Mouse (Mus musculus): Measurements from ENCODE around the gene Cobl. TPM values are rescaled to one million over a fixed set of nuclear protein-coding genes. Genes with fewer than 3 reads are reported as not detected.

Cobl gene
- total RNA-seq (2021): 10 to 100 TPM in 1 of 2 experiments, 1 to 10 TPM in 1; 9.1 to 16.1 TPM
- long read RNA-seq, experiment 1, partial matches to known transcripts: 1 of 3 reads
- long read RNA-seq, experiment 1, other reads (novel, unspliced or antisense): 2 of 3 reads
- long read RNA-seq, experiment 2, partial matches to known transcripts: 0 of 3 reads
- long read RNA-seq, experiment 2, other reads (novel, unspliced or antisense): 3 of 3 reads

DNA sequence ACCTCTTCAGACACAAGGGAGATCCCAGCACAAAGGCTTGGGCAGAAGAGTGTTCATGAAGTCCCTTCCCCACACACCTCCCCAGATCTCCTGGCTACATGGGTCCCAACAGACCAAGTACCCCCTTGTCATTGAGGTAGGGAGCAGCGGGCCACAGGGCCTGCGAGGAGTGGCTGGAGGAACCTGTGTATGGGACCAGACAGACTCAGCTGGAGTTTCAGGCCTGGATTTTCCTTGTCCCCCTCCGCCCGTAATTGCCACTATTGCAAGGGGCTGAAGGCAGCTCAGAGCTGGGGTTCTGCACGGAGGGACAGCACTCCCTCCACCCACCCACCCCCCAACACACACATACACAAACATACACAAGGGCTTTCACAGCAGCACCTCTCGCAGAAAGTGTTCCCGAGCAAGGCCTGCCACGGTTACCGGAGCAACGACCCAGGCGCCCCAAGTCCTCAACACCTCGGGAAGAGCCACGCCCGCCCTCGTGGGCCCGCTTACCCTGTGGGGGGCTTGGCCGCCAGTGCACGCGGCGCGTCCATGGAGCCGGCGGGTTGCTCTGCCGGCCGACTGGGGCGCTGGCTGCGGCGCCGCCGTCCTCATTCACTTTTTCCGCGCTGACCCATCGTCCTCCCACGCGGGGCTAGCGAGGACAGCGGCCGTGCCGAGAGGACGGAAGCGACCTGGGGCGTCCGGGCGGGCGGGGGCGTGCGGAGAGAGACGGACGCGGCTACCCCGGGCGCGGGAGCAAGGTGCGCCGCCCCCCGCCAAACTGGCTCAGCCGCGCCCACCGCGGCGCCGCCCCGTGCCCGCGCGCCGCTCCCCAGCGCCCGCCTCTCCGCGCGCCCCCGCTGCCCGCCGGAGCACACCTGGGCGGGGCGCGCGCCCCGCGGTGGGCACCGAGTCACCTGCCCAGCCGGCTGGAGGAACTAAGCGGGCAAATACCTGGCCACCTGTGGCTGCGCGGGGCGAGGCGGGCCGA, at the start of gene Cobl:
Gene Cobl, minus strand, starts transcription at position 780 of the 982 bp plus-strand sequence.
- peak; percentile 47 for DNase-seq

DNA sequence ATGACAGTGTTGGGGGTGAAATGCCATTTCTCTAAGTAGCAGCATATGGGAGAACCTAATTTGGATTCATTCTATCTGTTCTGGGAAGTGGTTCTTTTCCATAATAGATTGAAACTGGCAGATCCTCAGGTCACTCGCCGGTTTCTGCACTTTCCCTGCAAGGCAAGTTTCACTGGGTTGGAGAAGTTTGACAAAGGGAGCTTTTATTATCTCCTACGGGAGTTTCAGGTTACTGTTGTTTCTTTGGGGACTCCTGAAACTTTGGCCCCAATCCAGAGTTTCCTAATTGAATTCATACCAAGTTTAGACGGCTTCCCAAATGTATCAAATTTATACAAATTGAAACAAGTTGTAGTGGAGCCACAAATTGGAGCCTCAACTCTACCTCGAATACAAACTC, 49.0 kb upstream of the Cobl start:
- DNase-seq: no peak

DNA sequence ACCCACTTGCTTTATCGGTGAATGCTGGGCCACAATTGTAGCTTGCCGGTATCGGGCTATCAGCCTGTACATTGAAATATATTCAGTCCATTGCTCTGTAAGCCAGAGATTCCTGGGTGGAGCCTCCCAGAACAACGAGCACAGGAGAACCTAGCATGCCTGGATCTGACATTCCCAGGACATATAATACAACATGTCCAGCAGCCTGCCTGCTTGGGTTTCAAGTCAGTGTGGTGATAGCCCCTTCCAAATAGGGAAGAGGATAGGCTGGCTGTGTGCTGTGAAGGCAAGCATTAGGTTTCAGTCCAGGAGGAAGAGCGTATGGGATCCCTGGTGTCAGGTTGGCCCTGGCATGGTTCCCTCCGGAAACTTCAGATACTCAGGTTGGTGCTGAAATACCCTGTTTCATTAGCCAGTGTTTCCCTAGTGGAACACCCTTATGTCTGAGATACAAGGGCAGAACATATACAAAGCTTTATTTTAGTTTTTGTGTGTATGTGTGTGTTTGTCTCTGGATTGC, 41.7 kb upstream of the Cobl start:
- DNase-seq: no peak

DNA sequence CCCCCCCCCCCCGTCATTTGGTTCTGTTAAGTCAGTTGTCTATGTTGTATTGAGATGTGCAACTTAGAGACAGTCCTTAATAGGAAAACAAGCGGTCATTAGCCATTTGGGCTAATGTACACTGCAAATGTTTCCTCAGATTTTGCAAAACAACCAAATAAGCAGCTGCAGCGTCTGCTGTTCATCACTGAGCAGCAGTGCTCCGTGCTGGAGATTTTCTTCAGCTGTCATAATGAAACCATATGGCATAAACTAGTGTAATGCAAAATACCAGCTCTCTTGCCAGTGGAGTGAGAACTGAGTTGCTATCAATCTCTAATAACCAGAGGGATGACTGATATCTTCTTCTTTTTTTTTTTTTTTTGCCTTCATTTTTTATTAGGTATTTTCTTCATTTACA, 39.0 kb upstream of the Cobl start:
- no peak for DNase-seq

DNA sequence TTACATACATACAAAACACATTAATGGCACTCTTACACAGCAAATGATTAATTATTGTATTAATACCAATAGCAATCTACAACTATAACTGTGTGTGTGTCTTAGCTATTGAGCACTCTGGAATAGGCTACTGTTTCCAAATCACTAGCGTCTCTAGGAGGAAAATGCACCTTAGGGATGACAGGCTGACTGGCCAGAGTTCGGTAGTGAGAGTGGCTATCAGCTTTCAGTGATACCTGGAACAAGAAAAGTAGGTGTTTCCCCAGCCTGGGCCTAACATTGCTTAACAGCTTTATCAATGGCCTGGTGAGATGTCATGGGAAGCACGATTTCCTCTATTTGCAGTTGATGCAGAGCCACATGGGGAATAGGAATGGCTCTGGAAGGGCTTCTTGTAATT, 37.0 kb upstream of the Cobl start:
- DNase-seq: no peak

DNA sequence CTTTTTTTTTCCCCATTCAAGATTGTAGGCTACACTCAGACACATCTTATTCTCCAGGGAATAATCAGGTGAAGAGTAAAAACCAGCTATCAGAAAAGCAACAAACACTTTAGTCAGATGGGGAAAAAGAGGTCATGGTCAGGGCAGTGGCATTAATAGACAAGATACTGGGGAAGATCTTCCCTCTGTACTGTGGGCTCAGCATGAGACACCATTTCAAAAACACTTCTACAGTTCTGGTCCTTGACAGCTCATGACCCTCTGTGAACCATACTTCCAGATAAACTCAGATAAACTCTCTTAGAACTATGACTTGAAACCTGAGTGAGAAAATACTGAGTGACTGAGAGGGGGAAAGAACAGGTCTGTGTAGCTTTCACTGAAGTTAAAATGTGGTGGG, 29.0 kb upstream of the Cobl start:
- no peak for DNase-seq

DNA sequence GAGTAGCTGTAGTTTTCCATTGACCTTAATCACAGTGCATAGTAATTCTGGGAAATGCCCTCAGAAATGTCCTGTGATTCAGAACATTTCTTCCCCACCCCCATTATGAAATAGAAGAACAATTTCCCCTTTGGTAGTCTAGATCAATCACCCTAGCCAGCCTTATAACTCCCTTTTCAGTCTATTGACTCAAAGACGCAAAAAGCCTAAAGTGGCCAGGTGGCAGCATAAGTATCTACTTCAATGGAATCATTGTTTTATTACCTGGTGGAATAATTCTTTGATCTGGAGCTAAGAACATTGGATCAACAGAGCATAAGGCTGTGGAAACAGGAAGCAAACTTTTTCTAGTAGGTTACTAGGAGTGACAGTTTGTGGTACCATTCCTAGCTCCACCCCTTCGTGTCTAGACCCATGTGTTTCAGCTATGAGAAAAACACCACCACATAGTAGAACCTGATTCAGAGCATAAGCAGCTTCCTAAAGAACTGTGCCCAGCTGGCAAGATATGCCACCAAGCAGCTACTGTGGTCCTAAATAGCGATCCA, 15.2 kb upstream of the Cobl start:
- DNase-seq: no peak

DNA sequence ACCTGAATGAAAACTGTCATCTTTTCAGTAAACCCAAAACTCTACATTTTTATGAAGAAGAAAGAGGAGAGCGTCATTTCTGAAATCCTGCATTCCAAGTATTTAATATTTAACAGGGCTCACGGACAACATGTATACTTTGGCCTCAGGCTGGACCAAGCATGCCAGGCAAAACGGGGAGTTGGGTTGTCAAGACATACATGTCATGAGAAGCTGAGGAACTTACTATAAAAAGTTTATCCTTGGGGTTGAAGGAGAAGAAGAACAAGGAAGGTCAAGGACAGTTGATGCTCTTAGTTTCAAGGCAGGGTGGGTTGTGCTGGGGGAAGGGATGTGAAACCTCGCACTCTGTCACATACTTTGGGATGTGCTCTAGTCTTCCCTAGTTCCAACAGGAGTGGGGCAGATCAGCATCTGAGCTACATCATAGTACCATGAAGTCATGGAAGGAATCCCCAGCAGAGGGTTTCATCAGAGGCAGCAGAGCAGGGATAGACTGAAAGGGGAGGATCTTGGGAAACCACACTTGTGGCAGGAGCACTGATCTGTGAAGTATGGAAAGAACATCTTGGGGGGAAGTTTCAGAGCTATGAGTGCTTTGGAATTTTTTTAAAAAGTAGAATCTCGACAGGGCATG, 9.7 kb upstream of the Cobl start:
- DNase-seq: no peak

DNA sequence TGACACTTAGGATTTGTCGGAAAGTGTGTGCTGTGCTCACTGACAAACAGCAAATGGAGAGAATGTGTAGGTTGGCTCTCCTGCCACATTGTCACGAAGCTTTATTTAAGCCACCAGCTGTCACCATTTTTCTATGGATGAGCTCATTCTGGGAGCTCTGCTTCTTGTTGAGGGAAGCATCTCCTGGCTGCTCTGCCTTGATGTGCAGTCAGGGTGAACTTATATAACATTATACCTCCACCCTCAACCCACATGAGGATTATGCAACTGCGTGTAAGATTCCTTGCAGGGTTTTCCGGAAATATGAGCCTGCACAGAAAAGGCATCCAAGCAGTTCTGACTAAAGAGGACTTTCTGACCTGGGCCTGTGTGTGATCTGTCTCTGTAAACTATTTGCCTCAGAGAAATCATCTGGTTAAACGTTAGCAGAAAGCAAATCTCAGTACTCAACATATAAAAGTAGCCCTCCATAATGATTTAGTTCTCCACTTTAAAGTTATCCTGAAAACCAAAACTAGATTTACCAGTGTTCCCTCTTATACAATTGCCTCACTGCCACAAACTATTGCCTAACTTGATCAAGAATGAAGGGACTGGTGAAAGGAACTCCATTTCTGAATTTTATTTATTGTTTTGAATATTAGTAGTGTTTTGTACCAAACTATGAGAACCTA, 9.0 kb upstream of the Cobl start:
- DNase-seq: no peak

DNA sequence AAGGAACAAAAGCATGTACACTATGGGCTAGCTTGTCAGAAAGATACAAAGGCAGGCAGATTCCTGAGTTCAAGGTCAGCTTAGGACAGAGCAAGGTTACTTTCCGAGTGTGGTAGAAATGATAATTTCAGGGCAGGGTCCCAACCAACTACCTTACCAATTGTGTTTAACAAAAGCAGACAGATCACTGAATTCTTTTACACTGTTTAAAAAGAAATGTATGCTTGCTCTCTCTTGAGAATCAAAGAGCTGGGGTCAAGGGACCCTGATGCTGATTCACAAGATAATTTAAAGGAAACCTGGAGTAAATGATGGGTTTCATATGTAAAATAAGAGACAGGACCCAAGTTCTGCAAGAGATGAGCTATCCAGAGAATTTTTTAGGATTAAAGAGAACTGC, 4.9 kb upstream of the Cobl start:
- DNase-seq: no peak

DNA sequence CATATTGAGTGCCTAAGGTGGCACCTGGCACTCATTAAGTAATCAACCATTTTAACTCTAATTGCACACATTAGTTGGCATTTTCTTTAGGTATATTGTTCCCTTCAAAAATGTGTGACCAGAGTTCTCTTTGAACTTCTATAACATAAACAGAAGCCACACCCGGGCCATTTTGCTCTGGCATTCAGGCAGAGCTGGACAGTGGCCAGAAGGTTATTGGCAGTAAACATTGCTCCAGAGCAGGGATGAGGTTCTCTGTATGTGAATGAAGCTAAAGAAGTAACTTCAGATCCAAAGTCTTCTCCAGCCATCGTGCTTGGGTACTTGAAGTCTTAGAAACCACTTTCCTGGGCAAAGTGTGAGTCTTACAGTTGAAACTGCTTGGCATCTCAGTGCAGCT, 3.9 kb upstream of the Cobl start:
- peak; percentile 14 for DNase-seq

DNA sequence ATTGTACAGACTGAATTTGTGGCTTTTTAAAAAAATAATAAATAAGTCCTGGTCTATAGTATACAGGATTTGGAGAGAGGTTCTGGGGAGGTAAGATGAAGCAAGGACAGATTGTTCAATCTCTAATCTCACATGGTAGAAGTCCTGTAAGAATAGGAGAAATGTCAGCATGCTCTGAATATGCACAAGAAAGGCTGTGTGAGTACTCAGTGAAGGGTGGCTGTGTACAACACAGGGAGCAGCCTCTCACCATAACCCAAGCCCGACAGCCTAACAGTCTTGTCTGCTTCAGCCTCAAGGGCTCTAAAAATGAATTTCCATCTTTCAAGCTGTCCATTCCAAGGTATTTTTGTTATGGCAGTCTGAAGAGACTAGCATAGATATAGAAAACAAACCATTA, 3.1 kb upstream of the Cobl start:
- no peak for DNase-seq

DNA sequence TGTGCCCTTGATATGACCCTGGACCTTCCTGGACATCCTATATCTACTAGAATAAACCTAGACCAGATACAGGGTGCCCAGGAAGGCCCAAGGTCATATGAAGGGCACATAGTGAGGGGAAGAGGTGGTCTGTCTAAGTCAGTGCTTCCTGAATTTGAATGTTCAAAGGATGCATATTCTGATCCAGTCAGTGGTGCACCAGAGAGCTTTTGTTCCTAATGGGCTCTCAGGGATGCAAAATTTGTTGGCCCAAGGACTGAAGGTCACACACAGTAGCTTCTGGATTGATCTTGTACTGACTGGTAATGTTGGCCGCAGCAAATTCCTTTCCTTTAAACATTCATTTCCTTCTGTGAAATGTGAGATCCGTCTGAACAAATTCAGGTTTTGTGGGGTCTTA, 2.5 kb upstream of the Cobl start:
- DNase-seq: no peak

DNA sequence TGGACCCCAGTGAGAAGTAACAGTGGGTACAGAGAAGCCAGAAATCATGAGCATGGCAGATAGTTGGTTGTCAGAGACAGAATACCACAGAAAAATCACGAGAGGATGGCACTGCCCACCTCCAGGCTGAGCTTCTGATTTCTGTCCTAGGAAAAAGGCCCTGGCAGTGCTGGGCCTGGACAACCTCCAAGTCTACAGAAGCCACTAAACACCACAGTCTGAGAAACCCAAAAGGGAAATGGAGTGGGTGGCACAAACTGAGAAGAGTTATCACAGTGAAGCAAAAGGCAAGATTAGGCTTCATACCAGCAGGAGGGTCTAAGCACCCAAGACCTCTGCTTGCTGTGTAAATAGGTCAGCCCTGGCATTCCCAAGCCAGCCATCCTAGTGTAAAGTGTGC, 1.8 kb upstream of the Cobl start:
- no peak for DNase-seq

DNA sequence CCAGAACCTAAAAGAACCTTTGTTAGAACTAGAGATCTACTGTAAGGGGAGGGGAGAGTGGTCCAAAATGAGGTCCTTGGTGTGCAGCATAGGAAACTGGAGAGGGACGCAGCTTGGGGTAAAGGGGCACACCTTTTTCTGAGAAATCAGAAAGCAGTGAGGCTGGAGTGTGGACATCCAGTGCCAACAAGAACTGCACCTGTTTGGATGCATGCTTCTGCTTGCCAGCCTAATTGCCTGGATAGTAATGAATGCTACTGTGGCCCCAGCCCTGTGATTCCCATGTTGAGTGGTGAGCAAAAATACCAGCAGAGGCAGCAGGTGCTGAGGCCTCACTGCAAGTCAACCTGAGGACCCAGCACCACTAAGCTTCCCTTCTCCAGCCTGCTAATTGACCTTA, 469 bp upstream of the Cobl start:
- DNase-seq: no peak

DNA sequence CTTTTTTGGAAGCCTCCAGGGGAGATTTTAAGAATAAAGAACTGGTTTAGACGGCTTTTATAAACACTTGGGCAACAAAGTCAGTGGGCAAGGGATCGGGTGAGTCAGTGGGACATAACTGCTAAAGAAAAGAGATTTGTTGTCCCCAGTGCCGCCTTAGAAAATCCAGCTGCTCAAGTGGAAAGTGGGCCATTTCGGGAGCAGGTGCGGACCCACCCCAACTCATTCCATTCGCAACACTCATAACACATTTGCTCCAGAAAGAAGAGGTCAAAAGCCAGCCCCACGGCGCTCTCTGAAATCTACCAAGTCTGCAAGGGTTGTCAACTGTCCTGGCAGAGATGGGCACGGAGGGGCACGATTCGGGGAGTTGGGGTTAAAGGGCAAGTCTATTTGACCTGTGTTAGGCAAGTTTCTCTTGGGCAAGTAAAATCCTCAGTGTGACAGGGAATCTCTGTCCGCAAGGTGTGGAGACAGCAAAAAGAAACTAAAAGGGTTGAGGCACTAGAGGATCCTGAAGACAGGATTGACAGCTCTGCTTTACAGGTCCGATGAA, 1.1 kb downstream of the Cobl start:
- no peak for DNase-seq

DNA sequence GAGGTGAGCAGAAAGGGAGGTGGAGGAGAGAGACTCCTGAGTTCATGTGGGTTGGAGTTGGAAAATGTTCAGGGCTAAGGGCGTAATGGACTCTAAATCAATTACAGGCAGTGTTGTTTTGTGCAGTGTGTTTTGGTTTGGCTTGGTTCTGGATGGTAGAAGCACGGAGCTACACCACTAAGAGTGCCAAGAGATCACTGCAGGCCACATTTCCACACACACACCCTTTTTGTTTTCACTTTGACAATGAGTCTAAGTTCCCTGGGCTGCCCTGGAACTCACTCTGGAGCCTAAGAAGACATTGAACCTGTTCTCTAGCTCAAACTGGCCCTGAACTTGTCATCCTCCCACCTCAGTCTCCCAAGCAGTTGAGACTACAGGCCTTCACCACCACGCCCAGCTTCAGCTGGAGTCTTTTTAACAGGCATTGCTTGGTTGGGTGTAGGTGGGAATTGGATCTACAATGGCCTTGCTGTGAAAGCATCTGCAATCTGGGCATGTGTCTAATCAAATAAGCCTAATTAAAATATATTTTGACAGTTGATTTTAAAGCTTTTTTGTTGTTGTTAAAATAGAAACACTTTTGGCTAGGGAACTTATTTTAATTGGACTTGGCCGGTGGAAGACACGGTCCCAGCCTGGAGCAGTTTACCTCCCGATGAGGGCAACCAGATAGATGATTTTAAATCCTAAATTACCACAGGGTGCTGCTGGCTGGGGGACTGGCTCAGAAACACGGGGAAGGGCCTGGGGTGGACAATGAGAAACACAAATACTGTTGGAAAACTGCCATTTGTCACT, 4.8 kb downstream of the Cobl start:
- no peak for DNase-seq

DNA sequence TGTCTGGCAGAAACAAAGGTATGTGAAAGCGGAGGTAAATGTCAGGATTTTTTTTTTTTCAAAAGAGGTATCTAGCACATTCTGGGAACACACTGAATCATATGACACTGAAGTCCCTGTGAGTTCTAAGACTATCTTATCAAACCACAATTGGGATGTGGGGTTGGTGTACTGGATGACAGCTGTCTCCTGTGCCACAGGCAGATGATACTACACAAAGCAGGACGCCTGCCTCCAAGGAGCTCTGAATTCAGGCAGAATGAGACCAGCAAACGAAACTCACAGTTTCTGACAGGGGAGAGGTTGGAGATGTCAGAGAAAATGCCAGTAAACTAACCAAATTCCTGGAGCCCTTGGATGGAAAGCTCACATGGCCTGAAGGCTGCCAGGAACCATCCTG, 5.9 kb downstream of the Cobl start:
- DNase-seq: no peak

DNA sequence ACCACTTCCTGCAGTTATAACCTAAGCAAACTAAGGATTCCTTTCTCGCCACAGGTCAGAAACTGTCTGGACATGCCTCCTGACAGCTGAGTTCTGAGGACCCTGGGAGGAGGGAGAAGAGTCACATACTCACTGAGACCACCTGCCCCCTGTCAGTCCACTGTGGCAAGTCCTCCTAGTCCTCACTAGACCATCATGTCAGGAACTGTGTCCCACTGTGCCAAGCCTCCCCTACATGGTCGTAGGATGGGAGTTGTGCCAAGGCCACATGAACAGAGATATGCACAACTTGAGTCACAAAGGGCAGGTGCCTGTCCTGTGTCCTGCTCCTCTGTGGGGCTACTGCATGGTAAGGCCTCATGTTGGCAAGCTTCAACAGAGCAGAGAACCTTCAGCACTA, 6.4 kb downstream of the Cobl start:
- DNase-seq: no peak

DNA sequence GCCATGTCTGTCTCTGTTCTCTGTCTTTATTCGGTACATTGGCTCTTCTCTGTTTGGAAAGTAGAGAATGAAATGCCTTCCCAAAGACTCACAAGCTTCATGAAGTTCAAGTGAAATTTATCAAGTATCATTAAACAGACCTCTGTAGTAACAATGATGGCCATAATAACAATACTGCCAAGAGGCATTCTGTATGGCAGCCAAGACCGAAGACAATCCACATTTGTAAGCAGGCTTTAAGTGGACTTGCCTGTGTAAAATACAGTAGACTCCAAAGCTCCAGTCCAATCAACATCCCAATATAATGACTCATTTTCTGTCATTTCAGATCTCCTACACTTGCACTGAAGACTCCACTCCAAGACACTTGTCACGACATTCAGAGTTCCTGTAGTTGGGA, 16.7 kb downstream of the Cobl start:
- DNase-seq: no peak

DNA sequence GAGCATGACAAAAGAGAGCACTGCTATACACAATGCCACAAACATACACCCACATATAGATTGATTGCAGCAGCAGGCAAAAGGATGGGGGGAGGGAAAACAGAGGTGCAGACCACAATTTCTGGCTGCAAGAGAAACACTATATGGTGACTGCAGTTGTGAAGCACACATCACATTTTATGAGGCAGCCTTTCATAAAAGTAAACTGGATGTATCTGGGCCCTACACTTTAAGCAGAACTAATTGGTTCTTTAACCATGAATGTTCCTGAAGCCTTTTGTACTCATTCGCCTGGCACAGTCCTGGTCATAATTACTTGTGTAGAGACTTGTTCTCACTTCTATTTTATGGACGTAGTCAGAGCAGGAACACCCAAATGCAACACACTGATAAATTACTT, 19.5 kb downstream of the Cobl start:
- no peak for DNase-seq

All from adrenal gland, postnatal 10 days (tissue).